Mouse (Mus musculus) limb, embryonic 10.5 days (tissue): ENCODE measurements at regions not wholly inside any gene's neighbourhood (a gene's known extent, or its start where the extent isn't known, plus 50 kb on each side); places are given as distances from the start of the nearest gene placed in this dataset.

Experiments
- DNase-seq: peaks from one replicate; pipeline ENCODE4 v3.0.0-alpha.2; 2017; ENCODE audit warnings: low spot score
- H3K27ac ChIP-seq: fragments of 300-500 bp; sonication (generic); 2 replicates; pipeline ENCODE4 v1.5.1; 2016; ENCODE audit warnings: mild to moderate bottlenecking
- H3K27me3 ChIP-seq: fragments of 300-500 bp; sonication (generic); 2 replicates; pipeline ENCODE4 v1.6.1; 2016; ENCODE audit warnings: low read depth, mild to moderate bottlenecking; ENCODE audit not compliant: poor library complexity, severe bottlenecking
- H3K36me3 ChIP-seq: fragments of 300-500 bp; sonication (generic); 2 replicates; pipeline ENCODE4 v1.6.1; 2016; ENCODE audit warnings: mild to moderate bottlenecking, moderate library complexity
- H3K4me1 ChIP-seq: fragments of 300-500 bp; sonication (generic); 2 replicates; pipeline ENCODE4 v1.6.1; 2016
- H3K4me3 ChIP-seq: fragments of 300-500 bp; sonication (generic); 2 replicates; pipeline ENCODE4 v1.5.1; 2016; ENCODE audit warnings: mild to moderate bottlenecking, moderate library complexity
- H3K9me3 ChIP-seq: fragments of 300-500 bp; sonication (generic); replicated peaks from 2 replicates; pipeline ENCODE4 v1.6.1; 2016; ENCODE audit warnings: mild to moderate bottlenecking
- WGBS: fragments of 180-500 bp; shearing (Covaris S2); methylation state at CpG from one replicate; pipeline ENCODE4 v1.1.7; 2016; 5-methylcytosine and 5-hydroxymethylcytosine counted together

- no peak overlapping the region for H3K4me3 ChIP-seq
- DNase-seq = no peak
- H3K4me1 ChIP-seq = peaks cover 13% of the 10 kb centered on the region
- no peaks in the 10 kb centered on the region for H3K9me3 ChIP-seq
- 77% methylated on average over 4 of the region's 4 CpGs for WGBS
- no peaks in the 10 kb centered on the region for H3K27me3 ChIP-seq
- no peak overlapping the region for H3K27ac ChIP-seq
- no peaks in the 10 kb centered on the region for H3K36me3 ChIP-seq
These were observed 53.8 kb upstream of the Zmiz1 start for GRCm38 (mm10) chr14:25405191-25405590.

- Histone ChIP-seq H3K27me3 (no peaks in the 10 kb centered on the region), H3K36me3 (no peaks in the 10 kb centered on the region), H3K4me1 (peaks cover 16% of the 10 kb centered on the region), H3K9me3 (no peaks in the 10 kb centered on the region), H3K27ac (no peak overlapping the region), H3K4me3 (no peak overlapping the region)
- no peak for DNase-seq
- 85% methylated on average over 3 of the region's 3 CpGs for WGBS
These were observed 52.9 kb upstream of the Zmiz1 start for GRCm38 (mm10) chr14:25406059-25406458.

GRCm38 (mm10) chr14:25406613-25407012 lies 52.4 kb upstream of the Zmiz1 start:
- Histone ChIP-seq H3K9me3 (no peaks in the 10 kb centered on the region), H3K36me3 (no peaks in the 10 kb centered on the region), H3K4me1 (peaks cover 19% of the 10 kb centered on the region), H3K4me3 (no peak overlapping the region), H3K27me3 (no peaks in the 10 kb centered on the region), H3K27ac (no peak overlapping the region)
- DNase-seq = no peak
- 94% methylated on average over 6 of the region's 6 CpGs for WGBS

GRCm38 (mm10) chr14:25407111-25407510 lies 51.9 kb upstream of the Zmiz1 start:
- 87% methylated on average over 7 of the region's 7 CpGs for WGBS
- DNase-seq = no peak
- H3K4me1 ChIP-seq = peaks cover 19% of the 10 kb centered on the region
- no peak overlapping the region for H3K27ac ChIP-seq
- no peak overlapping the region for H3K4me3 ChIP-seq
- no peaks in the 10 kb centered on the region for H3K36me3 ChIP-seq
- no peaks in the 10 kb centered on the region for H3K9me3 ChIP-seq
- H3K27me3 ChIP-seq = no peaks in the 10 kb centered on the region
